Mouse (Mus musculus): ENCODE results near the gene B430306N03Rik. TPM values are rescaled to one million over a fixed set of nuclear protein-coding genes. Genes with fewer than 3 reads are reported as not detected.
"Not testable (repeated sequence)": the region's sequence is repeated elsewhere in the genome, so short reads cannot be mapped to it uniquely, and the experiment has no call there.

B430306N03Rik gene
- polyA plus RNA-seq, 1 experiment from 2014 or later = 0.09 TPM

- Histone ChIP-seq H3K4me2 (ENCODE audit: low read length) (no peak overlapping the region), H3K9me3 (ENCODE audit: control insufficient read depth, low read length) (no peaks in the 10 kb centered on the region), H3K9ac (ENCODE audit: low read length) (no peak overlapping the region), H3K27me3 (ENCODE audit: control insufficient read depth, insufficient read depth, low read length) (no peaks in the 10 kb centered on the region), H3K4me3 (ENCODE audit: control insufficient read depth in 1 of 2, insufficient read depth in 1 of 2, low read depth in 1 of 2, low read length in 2 of 2) (no peak overlapping the region), H3K36me3 (ENCODE audit: control insufficient read depth, insufficient read depth, low read length) (no peaks in the 10 kb centered on the region), H3K4me1 (ENCODE audit: control insufficient read depth in 2 of 2, insufficient read depth in 2 of 2, low read length in 2 of 2) (no peaks in the 10 kb centered on the region), H3K27ac (replicated peaks in 1 of 2; ENCODE audit: control insufficient read depth in 1 of 2, insufficient read depth in 1 of 2, low read depth in 2 of 2, low read length in 2 of 2) (no peak overlapping the region)
- WGBS = 59% methylated on average over 2 of the region's 2 CpGs
- no peak for ATAC-seq (ENCODE audit: insufficient number of reproducible peaks, insufficient read depth, low FRiP score, low read depth)
Measured at GRCm38 (mm10) chr17:48347287-48347686, 31.3 kb downstream of the B430306N03Rik start.

- H3K4me1 ChIP-seq (ENCODE audit: control insufficient read depth in 2 of 2, insufficient read depth in 2 of 2, low read length in 2 of 2) = no peaks in the 10 kb centered on the region
- no peak overlapping the region for H3K4me2 ChIP-seq (ENCODE audit: low read length)
- H3K36me3 ChIP-seq (ENCODE audit: control insufficient read depth, insufficient read depth, low read length) = no peaks in the 10 kb centered on the region
- no peaks in the 10 kb centered on the region for H3K9me3 ChIP-seq (ENCODE audit: control insufficient read depth, low read length)
- no peak overlapping the region for H3K4me3 ChIP-seq (ENCODE audit: control insufficient read depth in 1 of 2, insufficient read depth in 1 of 2, low read depth in 1 of 2, low read length in 2 of 2)
- no peak overlapping the region for H3K27ac ChIP-seq (replicated peaks in 1 of 2; ENCODE audit: control insufficient read depth in 1 of 2, insufficient read depth in 1 of 2, low read depth in 2 of 2, low read length in 2 of 2)
- ATAC-seq (ENCODE audit: insufficient number of reproducible peaks, insufficient read depth, low FRiP score, low read depth) = no peak
- WGBS = 74% methylated on average over 5 of the region's 5 CpGs
- no peaks in the 10 kb centered on the region for H3K27me3 ChIP-seq (ENCODE audit: control insufficient read depth, insufficient read depth, low read length)
- H3K9ac ChIP-seq (ENCODE audit: low read length) = no peak overlapping the region
Measured at GRCm38 (mm10) chr17:48350681-48351193, 34.8 kb downstream of the B430306N03Rik start.

GRCm38 (mm10) chr17:48352976-48353375, 37.0 kb downstream of the B430306N03Rik start:
- H3K9ac ChIP-seq (ENCODE audit: low read length); H3K4me3 ChIP-seq (ENCODE audit: control insufficient read depth in 1 of 2, insufficient read depth in 1 of 2, low read depth in 1 of 2, low read length in 2 of 2); H3K27me3 ChIP-seq (ENCODE audit: control insufficient read depth, insufficient read depth, low read length); H3K4me2 ChIP-seq (ENCODE audit: low read length); H3K4me1 ChIP-seq (ENCODE audit: control insufficient read depth in 2 of 2, insufficient read depth in 2 of 2, low read length in 2 of 2); H3K27ac ChIP-seq (replicated peaks in 1 of 2; ENCODE audit: control insufficient read depth in 1 of 2, insufficient read depth in 1 of 2, low read depth in 2 of 2, low read length in 2 of 2); H3K9me3 ChIP-seq (ENCODE audit: control insufficient read depth, low read length); H3K36me3 ChIP-seq (ENCODE audit: control insufficient read depth, insufficient read depth, low read length); ATAC-seq (ENCODE audit: insufficient number of reproducible peaks, insufficient read depth, low FRiP score, low read depth): not testable (repeated sequence)
- 71% methylated on average over 7 of the region's 7 CpGs for WGBS

- Histone ChIP-seq H3K9me3 (ENCODE audit: control insufficient read depth, low read length) (no peaks in the 10 kb centered on the region), H3K4me1 (ENCODE audit: control insufficient read depth in 2 of 2, insufficient read depth in 2 of 2, low read length in 2 of 2) (0 out of 4 replicates have a peak, but pooled peaks cover 0 to 5% of the 10 kb centered on the region in 2 experiments), H3K27ac (replicated peaks in 1 of 2; ENCODE audit: control insufficient read depth in 1 of 2, insufficient read depth in 1 of 2, low read depth in 2 of 2, low read length in 2 of 2) (no peak overlapping the region), H3K27me3 (ENCODE audit: control insufficient read depth, insufficient read depth, low read length) (no peaks in the 10 kb centered on the region), H3K36me3 (ENCODE audit: control insufficient read depth, insufficient read depth, low read length) (no peaks in the 10 kb centered on the region), H3K4me2 (ENCODE audit: low read length) (no peak overlapping the region), H3K4me3 (ENCODE audit: control insufficient read depth in 1 of 2, insufficient read depth in 1 of 2, low read depth in 1 of 2, low read length in 2 of 2) (no peak overlapping the region), H3K9ac (ENCODE audit: low read length) (no peak overlapping the region)
- no peak for ATAC-seq (ENCODE audit: insufficient number of reproducible peaks, insufficient read depth, low FRiP score, low read depth)
- WGBS = 77% methylated on average over 3 of the region's 3 CpGs
Measured at GRCm38 (mm10) chr17:48355822-48356221, 39.9 kb downstream of the B430306N03Rik start.

GRCm38 (mm10) chr17:48357892-48358291, 42.0 kb downstream of the B430306N03Rik start:
- no peaks in the 10 kb centered on the region for H3K36me3 ChIP-seq (ENCODE audit: control insufficient read depth, insufficient read depth, low read length)
- H3K4me3 ChIP-seq (ENCODE audit: control insufficient read depth in 1 of 2, insufficient read depth in 1 of 2, low read depth in 1 of 2, low read length in 2 of 2) = no peak overlapping the region
- ATAC-seq (ENCODE audit: insufficient number of reproducible peaks, insufficient read depth, low FRiP score, low read depth) = no peak

GRCm38 (mm10) chr17:48359616-48360015, 43.7 kb downstream of the B430306N03Rik start, which contains the start of gene Treml1:
Treml1 (plus strand) TSS chr17:48359916.
- Histone ChIP-seq H3K27ac (replicated peaks in 1 of 2; ENCODE audit: control insufficient read depth in 1 of 2, insufficient read depth in 1 of 2, low read depth in 2 of 2, low read length in 2 of 2) (no peak within 1 kb of the TSS), H3K9me3 (ENCODE audit: control insufficient read depth, low read length) (no peaks in the 10 kb centered on the region), H3K4me3 (ENCODE audit: control insufficient read depth in 1 of 2, insufficient read depth in 1 of 2, low read depth in 1 of 2, low read length in 2 of 2) (no peak within 1 kb of the TSS), H3K9ac (ENCODE audit: low read length) (no peak within 1 kb of the TSS), H3K4me1 (ENCODE audit: control insufficient read depth in 2 of 2, insufficient read depth in 2 of 2, low read length in 2 of 2) (peaks cover 20 to 32% of the 10 kb centered on the region in 2 experiments), H3K4me2 (ENCODE audit: low read length) (no peak within 1 kb of the TSS), H3K27me3 (ENCODE audit: control insufficient read depth, insufficient read depth, low read length) (no peaks in the 10 kb centered on the region), H3K36me3 (ENCODE audit: control insufficient read depth, insufficient read depth, low read length) (no peaks in the 10 kb centered on the region)
- no peak for ATAC-seq (ENCODE audit: insufficient number of reproducible peaks, insufficient read depth, low FRiP score, low read depth)
- 78% methylated on average over 7 of the region's 7 CpGs for WGBS

More at GRCm38 (mm10) chr17:48357892-48358291, 42.0 kb downstream of the B430306N03Rik start:
- WGBS = 56% methylated on average over 2 of the region's 2 CpGs
- no peaks in the 10 kb centered on the region for H3K27me3 ChIP-seq (ENCODE audit: control insufficient read depth, insufficient read depth, low read length)
- H3K4me1 ChIP-seq (ENCODE audit: control insufficient read depth in 2 of 2, insufficient read depth in 2 of 2, low read length in 2 of 2) = peaks cover 11 to 22% of the 10 kb centered on the region in 2 experiments
- H3K9me3 ChIP-seq (ENCODE audit: control insufficient read depth, low read length) = no peaks in the 10 kb centered on the region
- H3K9ac ChIP-seq (ENCODE audit: low read length) = no peak overlapping the region
- no peak overlapping the region for H3K27ac ChIP-seq (replicated peaks in 1 of 2; ENCODE audit: control insufficient read depth in 1 of 2, insufficient read depth in 1 of 2, low read depth in 2 of 2, low read length in 2 of 2)
- H3K4me2 ChIP-seq (ENCODE audit: low read length) = no peak overlapping the region

- WGBS = 10% methylated on average over 4 of the region's 4 CpGs
- no peaks in the 10 kb centered on the region for H3K36me3 ChIP-seq (ENCODE audit: control insufficient read depth, insufficient read depth, low read length)
- no peak for ATAC-seq (ENCODE audit: insufficient number of reproducible peaks, insufficient read depth, low FRiP score, low read depth)
- H3K27me3 ChIP-seq (ENCODE audit: control insufficient read depth, insufficient read depth, low read length) = no peaks in the 10 kb centered on the region
- H3K27ac ChIP-seq (replicated peaks in 1 of 2; ENCODE audit: control insufficient read depth in 1 of 2, insufficient read depth in 1 of 2, low read depth in 2 of 2, low read length in 2 of 2) = no peak overlapping the region
- no peak overlapping the region for H3K4me2 ChIP-seq (ENCODE audit: low read length)
- H3K9me3 ChIP-seq (ENCODE audit: control insufficient read depth, low read length) = no peaks in the 10 kb centered on the region
- H3K4me1 ChIP-seq (ENCODE audit: control insufficient read depth in 2 of 2, insufficient read depth in 2 of 2, low read length in 2 of 2) = peaks cover 21 to 32% of the 10 kb centered on the region in 2 experiments
- no peak overlapping the region for H3K9ac ChIP-seq (ENCODE audit: low read length)
- no peak overlapping the region for H3K4me3 ChIP-seq (ENCODE audit: control insufficient read depth in 1 of 2, insufficient read depth in 1 of 2, low read depth in 1 of 2, low read length in 2 of 2)
Measured at GRCm38 (mm10) chr17:48360462-48360861, 44.5 kb downstream of the B430306N03Rik start.

- H3K9ac ChIP-seq (ENCODE audit: low read length) = no peak overlapping the region
- H3K27ac ChIP-seq (replicated peaks in 1 of 2; ENCODE audit: control insufficient read depth in 1 of 2, insufficient read depth in 1 of 2, low read depth in 2 of 2, low read length in 2 of 2) = peak overlapping the region; percentile 68 to 78
- no peak for ATAC-seq (ENCODE audit: insufficient number of reproducible peaks, insufficient read depth, low FRiP score, low read depth)
- no peak overlapping the region for H3K4me3 ChIP-seq (ENCODE audit: control insufficient read depth in 1 of 2, insufficient read depth in 1 of 2, low read depth in 1 of 2, low read length in 2 of 2)
- H3K27me3 ChIP-seq (ENCODE audit: control insufficient read depth, insufficient read depth, low read length) = no peaks in the 10 kb centered on the region
- H3K4me2 ChIP-seq (ENCODE audit: low read length) = peak overlapping the region; percentile 44
- H3K9me3 ChIP-seq (ENCODE audit: control insufficient read depth, low read length) = no peaks in the 10 kb centered on the region
- H3K4me1 ChIP-seq (ENCODE audit: control insufficient read depth in 2 of 2, insufficient read depth in 2 of 2, low read length in 2 of 2) = peaks cover 24 to 32% of the 10 kb centered on the region in 2 experiments
- WGBS = 26% methylated on average over 3 of the region's 3 CpGs
- H3K36me3 ChIP-seq (ENCODE audit: control insufficient read depth, insufficient read depth, low read length) = no peaks in the 10 kb centered on the region
Measured at GRCm38 (mm10) chr17:48362346-48362745, 46.4 kb downstream of the B430306N03Rik start.

Measured in heart, embryonic 14.5 days (tissue).